Mouse (Mus musculus) stomach, embryonic 16.5 days (tissue): Measurements from ENCODE around the gene Srgap1. TPM values are rescaled to one million over a fixed set of nuclear protein-coding genes. Genes with fewer than 3 reads are reported as not detected.

Experiments
- ATAC-seq: fragments of 200-750 bp; cut with Nextera tagmentation; 2 replicates; pipeline ENCODE4 v1.8.0; 2017; ENCODE audit warnings: moderate number of reproducible peaks, moderate TSS enrichment; ENCODE audit not compliant: insufficient read depth, low FRiP score
- H3K27ac ChIP-seq: fragments of 300-500 bp; sonication (generic); 2 replicates; pipeline ENCODE4 v1.5.1; 2014; ENCODE audit warnings: low read length
- H3K27me3 ChIP-seq: fragments of 300-500 bp; sonication (generic); 2 replicates; pipeline ENCODE4 v1.6.1; 2014; ENCODE audit warnings: low read length, control low read depth, mixed read lengths; ENCODE audit not compliant: control insufficient read depth, insufficient read depth
- H3K36me3 ChIP-seq: fragments of 300-500 bp; sonication (generic); 2 replicates; pipeline ENCODE4 v1.6.1; 2014; ENCODE audit warnings: low read length; ENCODE audit not compliant: control insufficient read depth, insufficient read depth
- H3K4me1 ChIP-seq: fragments of 300-500 bp; sonication (generic); 2 replicates; pipeline ENCODE4 v1.6.1; 2014; ENCODE audit warnings: low read length, control low read depth, mixed read lengths; ENCODE audit not compliant: control insufficient read depth, insufficient read depth
- H3K4me2 ChIP-seq: fragments of 300-500 bp; sonication (generic); 2 replicates; pipeline ENCODE4 v1.6.1; 2014; ENCODE audit warnings: low read depth, low read length, mixed read lengths
- H3K4me3 ChIP-seq: fragments of 300-500 bp; sonication (generic); replicated peaks from 2 replicates; pipeline ENCODE4 v1.5.1; 2014; ENCODE audit warnings: mild to moderate bottlenecking, low read length
- H3K9ac ChIP-seq: fragments of 300-500 bp; sonication (generic); 2 replicates; pipeline ENCODE4 v1.6.1; 2014; ENCODE audit warnings: low read length
- H3K9me3 ChIP-seq: fragments of 300-500 bp; sonication (generic); replicated peaks from 2 replicates; pipeline ENCODE4 v1.6.1; 2016; ENCODE audit warnings: low read length, control low read depth; ENCODE audit not compliant: control insufficient read depth
- WGBS: fragments of 180-500 bp; shearing (Covaris S2); extraction: QIAGEN DNeasy Blood & Tissue Kit; methylation state at CpG from one replicate; pipeline ENCODE4 v1.1.7; 2014; 5-methylcytosine and 5-hydroxymethylcytosine counted together
- polyA plus RNA-seq: library from polyadenylated mRNA; unstranded; fragments of >200 nt; fragmentation: Nextera tagmentation; extraction: Ambion mirVana; gene quantifications from 2 replicates; pipeline ENCODE4 v1.2.1, GENCODE M21; 2015

Srgap1 gene
- polyA plus RNA-seq, 1 experiment from 2014 or later, result 5.6 TPM

GRCm38 (mm10) chr10:122046511-122046903, 608 bp downstream of the Srgap1 start:
- peak overlapping the region; percentile 93 for H3K9ac ChIP-seq
- H3K27ac ChIP-seq, result peak overlapping the region; percentile 85
- no peak for ATAC-seq
- H3K4me3 ChIP-seq, result peak overlapping the region; percentile 83
- no peaks in the 10 kb centered on the region for H3K36me3 ChIP-seq
- H3K4me2 ChIP-seq, result peak overlapping the region; percentile 79
- H3K27me3 ChIP-seq, result no peaks in the 10 kb centered on the region
- peaks cover 11% of the 10 kb centered on the region for H3K4me1 ChIP-seq
- 1% methylated on average over 13 of the region's 13 CpGs for WGBS
- no peaks in the 10 kb centered on the region; the same call in 1 of the 2 replicates for H3K9me3 ChIP-seq

DNA sequence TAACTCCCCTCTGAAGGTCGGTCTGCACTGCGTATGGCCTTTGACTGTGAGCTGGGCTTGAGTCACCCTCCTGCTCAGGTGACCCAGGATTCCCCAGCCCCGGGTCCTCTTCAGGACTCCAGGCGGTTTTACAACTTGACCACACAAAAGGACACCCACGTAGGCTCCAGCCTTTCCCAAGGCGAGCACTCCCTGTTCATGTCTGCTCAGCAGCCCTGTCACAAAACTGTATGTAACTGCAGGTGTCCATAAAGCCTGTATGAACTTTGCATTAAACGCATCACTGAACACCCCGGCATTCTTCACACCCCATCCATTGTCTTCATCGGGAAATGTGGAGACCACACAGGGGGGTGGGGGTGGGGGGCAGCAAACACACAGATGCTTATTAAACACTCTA, 1.2 kb downstream of the Srgap1 start:
- 0 out of 2 replicates have a peak overlapping the region, but pooled peaks have one; percentile 19 for H3K27ac ChIP-seq

GRCm38 (mm10) chr10:122044926-122045325, 2.2 kb downstream of the Srgap1 start:
- H3K9me3 ChIP-seq, result no peaks in the 10 kb centered on the region
- no peak overlapping the region for H3K4me2 ChIP-seq
- no peak for ATAC-seq
- no peak overlapping the region for H3K27ac ChIP-seq
- H3K4me3 ChIP-seq, result no peak overlapping the region
- no peaks in the 10 kb centered on the region for H3K27me3 ChIP-seq
- H3K4me1 ChIP-seq, result peaks cover 11% of the 10 kb centered on the region
- no peak overlapping the region for H3K9ac ChIP-seq
- no peaks in the 10 kb centered on the region for H3K36me3 ChIP-seq
- 72% methylated on average over 4 of the region's 4 CpGs for WGBS

More for the DNA sequence above, 1.2 kb downstream of the Srgap1 start:
- Histone ChIP-seq H3K4me1 (peaks cover 11% of the 10 kb centered on the region), H3K36me3 (no peaks in the 10 kb centered on the region), H3K9ac (peak overlapping the region; percentile 93), H3K4me3 (peak overlapping the region; percentile 83), H3K27me3 (no peaks in the 10 kb centered on the region), H3K9me3 (no peaks in the 10 kb centered on the region; the same call in 1 of the 2 replicates), H3K4me2 (peak overlapping the region; percentile 79)
- 30% methylated on average over 9 of the region's 9 CpGs for WGBS
- ATAC-seq, result no peak

DNA sequence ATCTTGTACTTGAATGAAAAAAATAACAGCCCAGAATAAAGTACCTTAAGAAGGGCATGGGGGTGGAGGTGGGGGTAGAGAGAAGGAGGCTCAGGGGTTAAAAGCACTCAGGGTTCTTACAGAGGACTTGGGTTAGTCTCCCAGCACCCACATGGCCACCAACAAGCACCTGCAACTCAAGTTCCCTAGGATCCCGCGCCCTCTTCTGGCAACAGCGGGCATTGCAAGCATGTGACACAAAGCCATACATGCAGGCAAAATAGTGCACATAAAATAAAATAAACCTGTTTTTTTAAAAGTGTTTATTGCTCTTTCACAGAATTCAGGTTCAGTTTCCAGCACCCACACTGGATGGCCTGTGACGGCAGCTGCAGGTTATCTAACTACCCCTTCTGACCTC, 6.7 kb downstream of the Srgap1 start:
- no peak overlapping the region for H3K4me3 ChIP-seq
- no peak overlapping the region for H3K9ac ChIP-seq
- no peaks in the 10 kb centered on the region for H3K9me3 ChIP-seq
- no peak overlapping the region for H3K27ac ChIP-seq
- H3K27me3 ChIP-seq, result no peaks in the 10 kb centered on the region
- no peaks in the 10 kb centered on the region for H3K4me1 ChIP-seq
- ATAC-seq, result no peak
- 48% methylated on average over 4 of the region's 4 CpGs for WGBS
- H3K36me3 ChIP-seq, result no peaks in the 10 kb centered on the region
- no peak overlapping the region for H3K4me2 ChIP-seq

DNA sequence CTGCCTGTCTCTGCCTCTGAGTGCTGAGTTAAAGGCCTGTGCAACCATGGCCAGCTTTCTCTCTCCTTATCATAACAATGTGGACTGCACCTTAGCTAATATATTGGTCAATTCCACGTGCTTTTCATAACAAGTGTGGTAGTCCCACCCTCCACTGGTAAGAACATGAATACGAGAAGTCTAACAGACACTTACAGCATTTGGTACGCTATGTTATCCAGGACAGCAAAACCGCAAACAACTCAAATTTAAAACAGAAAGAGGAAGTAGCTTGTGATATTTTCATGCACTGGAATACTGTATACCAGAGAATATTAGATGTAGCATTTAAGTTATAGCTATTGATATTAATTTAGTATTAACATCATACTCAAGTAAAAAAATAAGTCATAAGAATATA, 7.5 kb downstream of the Srgap1 start:
- Histone ChIP-seq H3K4me3 (no peak overlapping the region), H3K9me3 (no peaks in the 10 kb centered on the region), H3K4me2 (no peak overlapping the region), H3K4me1 (no peaks in the 10 kb centered on the region), H3K9ac (no peak overlapping the region), H3K27ac (no peak overlapping the region), H3K36me3 (no peaks in the 10 kb centered on the region), H3K27me3 (no peaks in the 10 kb centered on the region)
- ATAC-seq, result no peak
- WGBS, result 88% methylated on average over 4 of the region's 4 CpGs

- Histone ChIP-seq H3K9ac (no peak overlapping the region), H3K36me3 (no peaks in the 10 kb centered on the region), H3K9me3 (no peaks in the 10 kb centered on the region), H3K27me3 (no peaks in the 10 kb centered on the region), H3K4me2 (no peak overlapping the region), H3K4me1 (0 out of 2 replicates have a peak, but pooled peaks cover 2% of the 10 kb centered on the region), H3K4me3 (no peak overlapping the region), H3K27ac (no peak overlapping the region)
- ATAC-seq, result 0 out of 2 replicates have a peak, but pooled peaks have one; percentile 59
- WGBS, result 52% methylated on average over 3 of the region's 3 CpGs
Measured at GRCm38 (mm10) chr10:122038554-122038953, 8.6 kb downstream of the Srgap1 start.

GRCm38 (mm10) chr10:122033271-122033670, 13.8 kb downstream of the Srgap1 start:
- Histone ChIP-seq H3K4me1 (peaks cover 10% of the 10 kb centered on the region; the same call in 1 of the 2 replicates), H3K4me3 (no peak overlapping the region), H3K9me3 (no peaks in the 10 kb centered on the region), H3K9ac (no peak overlapping the region), H3K27ac (no peak overlapping the region), H3K27me3 (no peaks in the 10 kb centered on the region), H3K36me3 (no peaks in the 10 kb centered on the region), H3K4me2 (no peak overlapping the region)
- 50% methylated on average over 5 of the region's 5 CpGs for WGBS
- ATAC-seq, result peak; percentile 38; the same call in 1 of the 2 replicates

- ATAC-seq, result no peak; the same call in 1 of the 2 replicates
- Histone ChIP-seq H3K36me3 (no peaks in the 10 kb centered on the region), H3K9me3 (no peaks in the 10 kb centered on the region), H3K9ac (no peak overlapping the region), H3K4me1 (peaks cover 10% of the 10 kb centered on the region; the same call in 1 of the 2 replicates), H3K27me3 (no peaks in the 10 kb centered on the region), H3K27ac (no peak overlapping the region), H3K4me2 (no peak overlapping the region), H3K4me3 (no peak overlapping the region)
- 56% methylated on average over 5 of the region's 5 CpGs for WGBS
Measured at GRCm38 (mm10) chr10:122030420-122030819, 16.7 kb downstream of the Srgap1 start.

DNA sequence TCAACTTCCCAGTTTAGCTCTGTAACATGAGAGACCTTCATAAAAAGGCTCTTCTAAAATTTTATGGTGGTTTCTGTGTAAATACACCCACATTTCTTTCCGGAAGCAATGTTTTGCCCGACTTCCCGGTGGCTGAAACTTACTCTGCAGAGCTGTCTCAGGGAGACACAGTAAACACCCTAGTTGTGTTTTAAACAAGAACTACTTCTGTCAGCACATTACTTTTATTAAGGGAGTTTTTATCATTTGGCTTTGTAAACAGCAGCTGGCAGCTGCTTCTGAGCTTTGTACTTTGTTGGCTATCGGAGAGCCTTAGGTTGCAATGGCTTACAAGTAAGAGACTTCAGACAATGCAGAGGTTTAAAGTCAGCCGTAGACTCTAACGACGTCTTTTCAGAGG, 17.4 kb downstream of the Srgap1 start:
- H3K9me3 ChIP-seq, result no peaks in the 10 kb centered on the region
- H3K4me1 ChIP-seq, result peaks cover 10% of the 10 kb centered on the region; the same call in 1 of the 2 replicates
- no peaks in the 10 kb centered on the region for H3K36me3 ChIP-seq
- H3K27ac ChIP-seq, result peak overlapping the region; percentile 50
- H3K4me3 ChIP-seq, result no peak overlapping the region
- 29% methylated on average over 7 of the region's 7 CpGs for WGBS
- ATAC-seq, result no peak
- peak overlapping the region; percentile 39 for H3K4me2 ChIP-seq
- no peaks in the 10 kb centered on the region for H3K27me3 ChIP-seq
- no peak overlapping the region for H3K9ac ChIP-seq
